Mouse (Mus musculus): ENCODE measurements around the gene Vpreb2.

DNA sequence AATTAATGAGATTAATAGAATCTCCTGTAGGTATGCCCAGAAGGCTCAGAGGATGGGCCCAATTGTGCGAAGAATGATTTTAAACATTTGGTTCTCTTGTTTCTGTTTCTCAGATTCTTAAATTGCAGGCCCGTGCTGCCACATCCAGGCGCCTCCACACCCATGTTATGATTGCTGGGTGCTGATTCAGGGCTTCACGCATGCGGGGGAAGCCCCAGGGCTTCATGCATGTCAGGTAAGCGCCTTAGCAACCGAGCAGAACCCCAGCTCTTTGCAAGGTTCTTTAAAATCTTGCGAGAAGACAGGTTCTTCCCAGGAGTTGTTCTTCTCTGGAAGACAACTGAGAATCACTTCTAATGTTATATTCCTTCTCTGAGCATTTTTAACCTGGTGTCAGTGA, 36.8 kb upstream of the Vpreb2 start:
- TF ChIP-seq CTCF (conservative IDR thresholded peaks at IDR 0.05; ENCODE audit: insufficient read depth, insufficient read length, low read depth, low read length) (no peak), POLR2A (IDR thresholded peaks at IDR 0.05; ENCODE audit: low read depth, low read length) (no peak)

All from kidney, adult 2 months (tissue).